Mouse (Mus musculus): ENCODE measurements around the gene Cenpv. TPM values are rescaled to one million over a fixed set of nuclear protein-coding genes. Genes with fewer than 3 reads are reported as not detected.

The Cenpv gene
- total and polyA plus RNA-seq, 3 experiments, result 24.4 to 107 (median 33.6) TPM

DNA sequence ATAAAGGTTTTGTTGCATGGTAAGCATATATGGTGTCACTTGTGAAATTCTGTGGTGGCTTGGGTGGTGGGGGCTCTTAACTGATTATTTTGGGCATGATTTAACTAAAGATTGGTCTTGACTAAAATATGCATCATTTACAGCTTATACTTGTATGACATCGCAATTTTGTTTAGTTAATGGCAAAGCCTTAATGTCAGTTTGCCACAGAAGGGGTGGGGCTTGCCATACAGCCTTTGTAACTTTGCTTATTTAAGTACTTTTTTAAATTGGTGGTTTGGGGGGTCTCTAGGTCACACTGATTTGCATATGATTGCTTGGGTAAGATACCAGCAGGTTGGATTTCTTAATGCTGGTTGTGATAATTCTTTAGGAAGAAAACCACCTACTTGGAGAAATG, 14.1 kb upstream of the Cenpv start:
- Histone ChIP-seq H3K4me2 (ENCODE audit: insufficient read depth, low read depth, poor library complexity, severe bottlenecking) (peak overlapping the region; percentile 99), H3K79me2 (replicated peaks; ENCODE audit: control insufficient read depth, extremely low read depth, insufficient read depth, poor library complexity, severe bottlenecking) (peaks cover 31% of the 10 kb centered on the region), H3K9ac (ENCODE audit: insufficient read depth, low read depth) (peak overlapping the region; percentile 89), H3K4me3 (replicated peaks in 1 of 3; ENCODE audit: low read depth in 2 of 3, low read length in 2 of 3, poor library complexity in 1 of 3) (peak overlapping the region; percentile 54 to 84 (median 56)), H3K9me3 (replicated peaks; ENCODE audit: low read length) (no peaks in the 10 kb centered on the region), H3K36me3 (replicated peaks in 1 of 2; ENCODE audit: control insufficient read depth in 1 of 2, insufficient read depth in 1 of 2, low read length in 1 of 2) (peaks cover 18 to 28% of the 10 kb centered on the region in 2 experiments), H3K4me1 (ENCODE audit: control insufficient read depth in 1 of 2, insufficient read depth in 2 of 2) (peaks cover 5 to 35% of the 10 kb centered on the region in 2 experiments), H3K27ac (ENCODE audit: insufficient read depth, low read depth) (no peak overlapping the region), H3K27me3 (replicated peaks) (no peaks in the 10 kb centered on the region)
- no peak for TF ChIP-seq EP300 (IDR thresholded peaks at IDR 0.05; ENCODE audit: low read length)
- no peak for TF ChIP-seq ZC3H11A (IDR thresholded peaks at IDR 0.05; ENCODE audit: low read depth, low read length)
- TF ChIP-seq IRF4 (IDR thresholded peaks at IDR 0.05; ENCODE audit: low read depth, low read length), result no peak
- no peak for TF ChIP-seq SMC3 (IDR thresholded peaks at IDR 0.05; ENCODE audit: low read depth, low read length)
- TF ChIP-seq USF2 (conservative IDR thresholded peaks at IDR 0.05; ENCODE audit: low read depth, low read length), result no peak
- TF ChIP-seq MAZ (IDR thresholded peaks at IDR 0.05; ENCODE audit: low read depth, low read length), result no peak
- TF ChIP-seq HCFC1 (IDR thresholded peaks at IDR 0.05; ENCODE audit: low read depth, low read length), result no peak
- TF ChIP-seq MAX (IDR thresholded peaks at IDR 0.05; ENCODE audit: low read length), result no peak
- no peak for DNase-seq (ENCODE audit: extremely low read depth)
- in situ Hi-C loops (cut with MboI; ENCODE audit: low pct_ligation_motif_present, low pct_unique_long_range_greater_than_20kb, low sequenced_read_pairs) (no loop called here), dilution Hi-C loops (cut with MboI; ENCODE audit: extremely low pct_ligation_motif_present, extremely low pct_unique_long_range_greater_than_20kb, low sequenced_read_pairs) (no loop called here)

DNA sequence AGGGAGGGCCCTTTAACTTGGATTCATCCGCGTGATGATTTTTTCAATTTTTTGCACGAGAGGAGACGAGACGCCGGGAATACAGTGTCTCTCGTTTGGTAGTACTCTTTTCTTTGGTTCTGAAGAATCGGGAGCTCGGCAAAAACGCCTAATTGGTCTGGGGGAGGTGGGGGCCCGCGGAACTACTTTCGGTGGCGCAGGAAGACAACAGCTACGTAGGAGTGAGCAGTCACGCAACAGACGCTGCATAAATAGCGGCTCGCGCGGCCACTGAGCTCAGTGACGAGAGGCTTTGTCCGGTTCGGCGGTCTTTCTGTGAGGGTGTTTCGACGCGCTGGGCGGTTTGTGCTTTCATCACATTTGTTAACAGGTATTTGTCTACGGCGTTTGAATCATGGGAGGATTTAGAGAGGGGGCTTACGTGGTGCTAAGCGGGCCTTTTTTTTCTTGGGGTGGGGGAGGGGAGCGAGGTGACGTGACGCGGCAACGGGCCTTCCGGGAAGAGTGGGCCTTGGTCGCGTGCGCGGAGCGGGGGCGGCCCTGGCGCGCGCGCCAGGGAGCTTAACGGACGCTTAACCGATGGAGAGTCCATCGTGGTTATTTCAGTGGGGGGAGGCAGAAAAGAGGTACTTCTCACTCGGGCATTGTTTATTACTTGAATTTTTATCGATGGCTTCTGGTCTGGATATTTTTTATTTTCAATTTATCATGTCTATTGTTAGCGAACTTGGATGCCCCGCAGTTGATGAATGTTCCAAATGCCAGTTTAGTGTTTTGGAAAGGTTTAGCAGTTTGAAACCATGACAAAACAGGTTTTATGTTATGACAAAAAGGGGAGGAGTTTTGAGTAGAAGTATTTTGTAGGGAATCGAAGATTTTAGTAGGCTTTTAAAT, 12.4 kb upstream of the Cenpv start:
- H3K4me2 ChIP-seq (ENCODE audit: insufficient read depth, low read depth, poor library complexity, severe bottlenecking), result no peak overlapping the region; the same call in 1 of the 2 replicates
- in situ Hi-C loops (cut with MboI; ENCODE audit: low pct_ligation_motif_present, low pct_unique_long_range_greater_than_20kb, low sequenced_read_pairs), result no loop called here
- DNase-seq (ENCODE audit: extremely low read depth), result peak; percentile 86
- dilution Hi-C loops (cut with MboI; ENCODE audit: extremely low pct_ligation_motif_present, extremely low pct_unique_long_range_greater_than_20kb, low sequenced_read_pairs), result no loop called here
- H3K4me3 ChIP-seq (replicated peaks in 1 of 3; ENCODE audit: low read depth in 2 of 3, low read length in 2 of 3, poor library complexity in 1 of 3), result peak overlapping the region; percentile 65 to 90 (median 76)
- H3K4me1 ChIP-seq (ENCODE audit: control insufficient read depth in 1 of 2, insufficient read depth in 2 of 2), result peaks cover 5 to 35% of the 10 kb centered on the region in 2 experiments
- H3K27ac ChIP-seq (ENCODE audit: insufficient read depth, low read depth), result peak overlapping the region; percentile 26
- H3K27me3 ChIP-seq (replicated peaks), result no peaks in the 10 kb centered on the region
- H3K79me2 ChIP-seq (replicated peaks; ENCODE audit: control insufficient read depth, extremely low read depth, insufficient read depth, poor library complexity, severe bottlenecking), result peaks cover 31% of the 10 kb centered on the region
- peak overlapping the region; percentile 85 for H3K9ac ChIP-seq (ENCODE audit: insufficient read depth, low read depth)
- peaks cover 18 to 29% of the 10 kb centered on the region in 2 experiments for H3K36me3 ChIP-seq (replicated peaks in 1 of 2; ENCODE audit: control insufficient read depth in 1 of 2, insufficient read depth in 1 of 2, low read length in 1 of 2)
- H3K9me3 ChIP-seq (replicated peaks; ENCODE audit: low read length), result no peaks in the 10 kb centered on the region
- peak; percentile 99 for TF ChIP-seq TCF12 (IDR thresholded peaks at IDR 0.05; ENCODE audit: low read depth, low read length)
- TF ChIP-seq GABPA (IDR thresholded peaks at IDR 0.05; ENCODE audit: insufficient replicate concordance, low read depth, low read length), result no peak
- peak; percentile 99 for TF ChIP-seq POLR2A (IDR thresholded peaks at IDR 0.05; ENCODE audit: low read depth, low read length)
- peak; percentile 80 for TF ChIP-seq HCFC1 (IDR thresholded peaks at IDR 0.05; ENCODE audit: low read depth, low read length)
- no peak for TF ChIP-seq CTCF (conservative IDR thresholded peaks at IDR 0.05 in 1 of 2, IDR thresholded peaks at IDR 0.05 in 1 of 2; ENCODE audit: low read depth in 2 of 2, low read length in 2 of 2)
- no peak for TF ChIP-seq USF2 (conservative IDR thresholded peaks at IDR 0.05; ENCODE audit: low read depth, low read length)
- TF ChIP-seq ELF1 (IDR thresholded peaks at IDR 0.05; ENCODE audit: low read depth, low read length), result peak; percentile 87
- TF ChIP-seq MAZ (IDR thresholded peaks at IDR 0.05; ENCODE audit: low read depth, low read length), result peak; percentile 98
- no peak for TF ChIP-seq JUN (IDR thresholded peaks at IDR 0.05; ENCODE audit: insufficient read depth, low read depth, low read length)
- peak; percentile 93 for TF ChIP-seq CHD2 (IDR thresholded peaks at IDR 0.05; ENCODE audit: low read length)
- no peak for TF ChIP-seq PAX5 (IDR thresholded peaks at IDR 0.05; ENCODE audit: low read length)
- peak; percentile 100 for TF ChIP-seq NELFE (IDR thresholded peaks at IDR 0.05; ENCODE audit: low read depth, low read length)
- TF ChIP-seq ZC3H11A (IDR thresholded peaks at IDR 0.05; ENCODE audit: low read depth, low read length), result no peak
- TF ChIP-seq USF1 (IDR thresholded peaks at IDR 0.05; ENCODE audit: low read depth, low read length), result no peak; the same call in 1 of the 2 replicates
- no peak for TF ChIP-seq EP300 (IDR thresholded peaks at IDR 0.05; ENCODE audit: low read length)
- TF ChIP-seq KAT2A (IDR thresholded peaks at IDR 0.05; ENCODE audit: insufficient replicate concordance, low read length), result peak; percentile 100
- TF ChIP-seq MYC (IDR thresholded peaks at IDR 0.05; ENCODE audit: low read depth, low read length), result peak; percentile 85
- TF ChIP-seq MEF2A (IDR thresholded peaks at IDR 0.05; ENCODE audit: borderline replicate concordance, low read depth, low read length), result peak; percentile 78; the same call in 1 of the 2 replicates
- TF ChIP-seq SIN3A (IDR thresholded peaks at IDR 0.05; ENCODE audit: low read length), result peak; percentile 86
- TF ChIP-seq SMC3 (IDR thresholded peaks at IDR 0.05; ENCODE audit: low read depth, low read length), result no peak
- peak; percentile 57 for TF ChIP-seq NRF1 (IDR thresholded peaks at IDR 0.05; ENCODE audit: low read depth, low read length)
- peak; percentile 99 for TF ChIP-seq ZMIZ1 (IDR thresholded peaks at IDR 0.05; ENCODE audit: low read depth, low read length)
- peak; percentile 32; the same call in 1 of the 2 replicates for TF ChIP-seq JUND (conservative IDR thresholded peaks at IDR 0.05; ENCODE audit: low read depth, low read length)
- peak; percentile 98 for TF ChIP-seq TBP (conservative IDR thresholded peaks at IDR 0.05; ENCODE audit: low read depth, low read length)
- peak; percentile 62 for TF ChIP-seq ETS1 (conservative IDR thresholded peaks at IDR 0.05; ENCODE audit: low read depth, low read length)
- TF ChIP-seq POLR2AphosphoS2 (IDR thresholded peaks at IDR 0.05; ENCODE audit: low read depth, low read length), result peak; percentile 100
- peak; percentile 59; the same call in 1 of the 2 replicates for TF ChIP-seq ZKSCAN1 (IDR thresholded peaks at IDR 0.05; ENCODE audit: borderline replicate concordance, low read depth, low read length)
- peak; percentile 74; the same call in 1 of the 2 replicates for TF ChIP-seq CHD1 (IDR thresholded peaks at IDR 0.05; ENCODE audit: low read depth, low read length)

All from CH12.LX (cell line).